In the genomic region with DNA sequence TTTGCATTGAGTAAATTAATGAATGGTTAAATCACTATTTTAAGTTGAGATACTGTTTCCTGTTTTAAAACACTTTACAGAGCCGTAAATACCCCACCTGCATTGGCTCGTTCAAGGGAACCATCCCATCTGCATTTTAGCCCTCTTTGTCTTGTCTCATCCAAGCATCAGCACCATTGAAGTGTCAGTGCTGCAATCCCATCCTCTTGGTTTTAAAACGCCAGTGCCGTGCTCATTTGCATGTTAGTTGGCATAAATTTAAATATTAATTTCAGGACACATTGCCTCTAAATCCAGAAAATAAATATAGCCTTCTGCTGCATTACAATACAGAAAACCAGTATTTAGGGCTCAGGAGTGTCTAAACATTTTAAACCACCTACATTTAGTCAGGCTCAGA, we compare ENCODE assay signal across 25 mouse cellular contexts.
"Had no signal": no experiment of that assay in that cellular context is flagged by ENCODE, and none has a peak within 500 bp of the region (broad histone marks: within the 10 kb centered on the region; RNA-seq: fewer than 3 reads in every experiment).

No protein-coding gene starts in this region.

- H3K27ac ChIP-seq: limb, embryonic 10.5 days; limb, embryonic 13.5 days; liver, embryonic 12.5 days; liver, embryonic 15.5 days; lung, embryonic 15.5 days; midbrain, embryonic 10.5 days; midbrain, embryonic 13.5 days; neural tube, embryonic 13.5 days; stomach, embryonic 15.5 days had no signal

- H3K9ac ChIP-seq: limb, embryonic 13.5 days; liver, embryonic 12.5 days; liver, embryonic 15.5 days; lung, embryonic 15.5 days; midbrain, embryonic 13.5 days; neural tube, embryonic 13.5 days; stomach, embryonic 15.5 days had no signal

- H3K4me2 ChIP-seq: limb, embryonic 13.5 days; liver, embryonic 12.5 days; liver, embryonic 15.5 days; lung, embryonic 15.5 days; midbrain, embryonic 13.5 days; neural tube, embryonic 13.5 days; stomach, embryonic 15.5 days had no signal

- H3K36me3 ChIP-seq: limb, embryonic 10.5 days; limb, embryonic 13.5 days; liver, embryonic 12.5 days; liver, embryonic 15.5 days; lung, embryonic 15.5 days; midbrain, embryonic 10.5 days; midbrain, embryonic 13.5 days; neural tube, embryonic 13.5 days; stomach, embryonic 15.5 days had no signal

- H3K4me3 ChIP-seq: limb, embryonic 10.5 days; limb, embryonic 13.5 days; liver, embryonic 12.5 days; liver, embryonic 15.5 days; lung, embryonic 15.5 days; megakaryocyte, embryonic 14.5 days; midbrain, embryonic 10.5 days; midbrain, embryonic 13.5 days; myocyte; neural tube, embryonic 13.5 days; stomach, embryonic 15.5 days had no signal

- H3K27me3 ChIP-seq: limb, embryonic 13.5 days; liver, embryonic 12.5 days; liver, embryonic 15.5 days; lung, embryonic 15.5 days; midbrain, embryonic 13.5 days; neural tube, embryonic 13.5 days; stomach, embryonic 15.5 days had no signal

- DNase-seq: kidney, adult 9 months; kidney, postnatal 14 days; kidney, postnatal 4 days; layer of hippocampus, adult 9-11 months; layer of hippocampus, postnatal 36 days; liver; lung, adult 18-20 months; lung, postnatal 10 days; lung, postnatal 36 days; retina, postnatal 1 day; right cerebral cortex, postnatal 25 days; spleen, adult 18-20 months; thymus, postnatal 25 days had no signal

- H3K4me1 ChIP-seq: limb, embryonic 10.5 days; limb, embryonic 13.5 days; liver, embryonic 12.5 days; liver, embryonic 15.5 days; lung, embryonic 15.5 days; megakaryocyte, embryonic 14.5 days; midbrain, embryonic 10.5 days; midbrain, embryonic 13.5 days; neural tube, embryonic 13.5 days; stomach, embryonic 15.5 days had no signal

- ATAC-seq: liver, embryonic 12.5 days; midbrain, embryonic 13.5 days; midbrain, embryonic 16.5 days had no signal

- H3K9me3 ChIP-seq: limb, embryonic 10.5 days; limb, embryonic 13.5 days; liver, embryonic 12.5 days; liver, embryonic 15.5 days; lung, embryonic 15.5 days; megakaryocyte, embryonic 14.5 days; midbrain, embryonic 10.5 days; midbrain, embryonic 13.5 days; neural tube, embryonic 13.5 days; stomach, embryonic 15.5 days had no signal
